Mouse (Mus musculus): ENCODE results near the gene Prom2. TPM values are rescaled to one million over a fixed set of nuclear protein-coding genes. Genes with fewer than 3 reads are reported as not detected.

The Prom2 gene
- polyA plus RNA-seq, 1 experiment: not detected

GRCm38 (mm10) chr2:127514380-127515124 lies 26.7 kb downstream of the Prom2 start:
- H3K4me3 ChIP-seq: no peak overlapping the region
- H3K36me3 ChIP-seq (ENCODE audit: control insufficient read depth, insufficient read depth): no peaks in the 10 kb centered on the region
- no peaks in the 10 kb centered on the region for H3K79me2 ChIP-seq (ENCODE audit: control insufficient read depth, insufficient read depth)
- H3ac ChIP-seq (ENCODE audit: control insufficient read depth, insufficient read length): no peak overlapping the region
- no peak for TF ChIP-seq MYOD1 (IDR thresholded peaks at IDR 0.05; ENCODE audit: control insufficient read depth in 1 of 3, insufficient read length in 2 of 3, low read depth in 2 of 3)
- peaks cover 63% of the 10 kb centered on the region for H3K27me3 ChIP-seq (ENCODE audit: control insufficient read depth, insufficient read depth, insufficient read length)
- H3K4me2 ChIP-seq (ENCODE audit: low read depth): no peak overlapping the region

GRCm38 (mm10) chr2:127513244-127513643 lies 28.0 kb downstream of the Prom2 start:
- TF ChIP-seq SRF (IDR thresholded peaks at IDR 0.05; ENCODE audit: control insufficient read depth, insufficient read length, low read depth): no peak
- no peak for TF ChIP-seq MAX (IDR thresholded peaks at IDR 0.05; ENCODE audit: low read depth)
- TF ChIP-seq CEBPB (IDR thresholded peaks at IDR 0.05; ENCODE audit: insufficient read depth, poor library complexity, severe bottlenecking): no peak
- TF ChIP-seq REST (IDR thresholded peaks at IDR 0.05; ENCODE audit: insufficient read depth, insufficient read length): no peak
- no peak for TF ChIP-seq POLR2A (IDR thresholded peaks at IDR 0.05; ENCODE audit: insufficient read length, low read depth)
- TF ChIP-seq E2F4 (IDR thresholded peaks at IDR 0.05; ENCODE audit: insufficient read depth): no peak
- no peak for TF ChIP-seq POLR2AphosphoS2 (IDR thresholded peaks at IDR 0.05; ENCODE audit: insufficient read length, low read depth)
- no peak for TF ChIP-seq USF1 (IDR thresholded peaks at IDR 0.05; ENCODE audit: low read depth)
- no peak for TF ChIP-seq TCF3 (IDR thresholded peaks at IDR 0.05; ENCODE audit: insufficient read length, low read depth)
- no peak for TF ChIP-seq TCF12 (IDR thresholded peaks at IDR 0.05; ENCODE audit: insufficient read depth, poor library complexity, severe bottlenecking)
- no peak for TF ChIP-seq MYOD1 (IDR thresholded peaks at IDR 0.05; ENCODE audit: control insufficient read depth in 1 of 3, insufficient read length in 2 of 3, low read depth in 2 of 3)
- TF ChIP-seq MYOG (IDR thresholded peaks at IDR 0.05; ENCODE audit: control insufficient read depth in 1 of 3, insufficient read depth in 1 of 3, insufficient read length in 2 of 3, low read depth in 2 of 3): no peak
- peaks cover 69% of the 10 kb centered on the region for H3K27me3 ChIP-seq (ENCODE audit: control insufficient read depth, insufficient read depth, insufficient read length)
- H3K36me3 ChIP-seq (ENCODE audit: control insufficient read depth, insufficient read depth): no peaks in the 10 kb centered on the region
- no peaks in the 10 kb centered on the region for H3K79me2 ChIP-seq (ENCODE audit: control insufficient read depth, insufficient read depth)
- no peak overlapping the region for H3K4me3 ChIP-seq
- no peak overlapping the region for H3ac ChIP-seq (ENCODE audit: control insufficient read depth, insufficient read length)
- no peak overlapping the region for H3K4me2 ChIP-seq (ENCODE audit: low read depth)

- Histone ChIP-seq H3K27me3 (ENCODE audit: control insufficient read depth, insufficient read depth, insufficient read length) (peaks cover 64% of the 10 kb centered on the region), H3K4me2 (ENCODE audit: low read depth) (no peak overlapping the region), H3K36me3 (ENCODE audit: control insufficient read depth, insufficient read depth) (no peaks in the 10 kb centered on the region), H3ac (ENCODE audit: control insufficient read depth, insufficient read length) (no peak overlapping the region), H3K79me2 (ENCODE audit: control insufficient read depth, insufficient read depth) (no peaks in the 10 kb centered on the region), H3K4me3 (no peak overlapping the region)
- TF ChIP-seq MYOD1 (IDR thresholded peaks at IDR 0.05; ENCODE audit: control insufficient read depth in 1 of 3, insufficient read length in 2 of 3, low read depth in 2 of 3) (no peak), POLR2AphosphoS2 (IDR thresholded peaks at IDR 0.05; ENCODE audit: insufficient read length, low read depth) (no peak), POLR2A (IDR thresholded peaks at IDR 0.05; ENCODE audit: insufficient read length, low read depth) (no peak), CEBPB (IDR thresholded peaks at IDR 0.05; ENCODE audit: insufficient read depth, poor library complexity, severe bottlenecking) (no peak), REST (IDR thresholded peaks at IDR 0.05; ENCODE audit: insufficient read depth, insufficient read length) (no peak), MYOG (IDR thresholded peaks at IDR 0.05; ENCODE audit: control insufficient read depth in 1 of 3, insufficient read depth in 1 of 3, insufficient read length in 2 of 3, low read depth in 2 of 3) (no peak), TCF12 (IDR thresholded peaks at IDR 0.05; ENCODE audit: insufficient read depth, poor library complexity, severe bottlenecking) (no peak), TCF3 (IDR thresholded peaks at IDR 0.05; ENCODE audit: insufficient read length, low read depth) (no peak), E2F4 (IDR thresholded peaks at IDR 0.05; ENCODE audit: insufficient read depth) (no peak), SRF (IDR thresholded peaks at IDR 0.05; ENCODE audit: control insufficient read depth, insufficient read length, low read depth) (no peak), MAX (IDR thresholded peaks at IDR 0.05; ENCODE audit: low read depth) (no peak), USF1 (IDR thresholded peaks at IDR 0.05; ENCODE audit: low read depth) (no peak)
These were observed 29.8 kb downstream of the Prom2 start for GRCm38 (mm10) chr2:127511426-127511825.

- Histone ChIP-seq H3K36me3 (ENCODE audit: control insufficient read depth, insufficient read depth) (no peaks in the 10 kb centered on the region), H3K4me2 (ENCODE audit: low read depth) (peak overlapping the region; percentile 40), H3K4me3 (no peak overlapping the region), H3K79me2 (ENCODE audit: control insufficient read depth, insufficient read depth) (no peaks in the 10 kb centered on the region), H3ac (ENCODE audit: control insufficient read depth, insufficient read length) (no peak overlapping the region), H3K27me3 (ENCODE audit: control insufficient read depth, insufficient read depth, insufficient read length) (peaks cover 80% of the 10 kb centered on the region)
- peak in 1 of 3 experiments; percentile 28 for TF ChIP-seq MYOG (IDR thresholded peaks at IDR 0.05; ENCODE audit: control insufficient read depth in 1 of 3, insufficient read depth in 1 of 3, insufficient read length in 2 of 3, low read depth in 2 of 3)
- TF ChIP-seq MYOD1 (IDR thresholded peaks at IDR 0.05; ENCODE audit: control insufficient read depth in 1 of 3, insufficient read length in 2 of 3, low read depth in 2 of 3): peak in 1 of 3 experiments; percentile 31
- TF ChIP-seq POLR2A (IDR thresholded peaks at IDR 0.05; ENCODE audit: insufficient read length, low read depth): no peak
These were observed 33.2 kb downstream of the Prom2 start for GRCm38 (mm10) chr2:127507967-127508660.

All from myocyte (in vitro differentiated cells).